Comparison of ENCODE assay signal across 8 mouse cellular contexts in genomic region chr10:75744017-75744416, GRCm38 (mm10). TPM values are rescaled to one million over a fixed set of nuclear protein-coding genes. Genes with fewer than 3 reads are reported as not detected.
A peak's percentile ranks its signal among the peaks of the same experiment; 100 is the strongest.
DNase-seq lines count a peak whose midpoint lies in the region; ATAC-seq lines count a peak whose summit lies in the region.

No protein-coding gene starts in this region.

- intact Hi-C loops in gastrocnemius, postnatal 36 days (cut with DNase I), result loop anchor here (1.0 to 2.0 kb wide), 3 partner anchors 88 to 207 kb away; no protein-coding TSS in a partner anchor

- peak; percentile 48 to 69 for DNase-seq in urinary bladder, adult 18-20 months (ENCODE audit: low spot score in 2 of 2)
- no peak for DNase-seq in urinary bladder, postnatal 10 days (ENCODE audit: low spot score)
- DNase-seq in embryo, embryonic 11.5 days (ENCODE audit: low read depth, low spot score), result peak; percentile 71
- peak; percentile 63 to 74 for DNase-seq in gastrocnemius, postnatal 36 days
- DNase-seq in kidney, adult 18-20 months, result peak; percentile 85
- peak; percentile 84 for DNase-seq in limb, embryonic 10.5 days (ENCODE audit: low spot score)
- DNase-seq in midbrain, embryonic 14.5 days, result peak; percentile 93
- peak; percentile 68 for DNase-seq in spleen, adult 12 weeks (ENCODE audit: low spot score)

- H3K4me2 ChIP-seq in midbrain, embryonic 14.5 days (ENCODE audit: low read length), result no peak overlapping the region

- H3K27ac ChIP-seq in limb, embryonic 10.5 days, result no peak overlapping the region
- no peak overlapping the region for H3K27ac ChIP-seq in midbrain, embryonic 14.5 days (replicated peaks; ENCODE audit: low read depth, low read length)

- peak; percentile 81 for ATAC-seq in midbrain, embryonic 14.5 days (ENCODE audit: low FRiP score, low TSS enrichment)

- WGBS in limb, embryonic 10.5 days, result 45% methylated on average over 3 of the region's 3 CpGs
- WGBS in midbrain, embryonic 14.5 days, result 44% methylated on average over 3 of the region's 3 CpGs

- H3K4me3 ChIP-seq in limb, embryonic 10.5 days, result no peak overlapping the region
- H3K4me3 ChIP-seq in midbrain, embryonic 14.5 days (replicated peaks; ENCODE audit: low read depth, low read length), result no peak overlapping the region

- no peaks in the 10 kb centered on the region for H3K27me3 ChIP-seq in limb, embryonic 10.5 days (ENCODE audit: low read depth, poor library complexity, severe bottlenecking)
- no peaks in the 10 kb centered on the region for H3K27me3 ChIP-seq in midbrain, embryonic 14.5 days (ENCODE audit: control insufficient read depth, insufficient read depth, low read length)

- no peaks in the 10 kb centered on the region for H3K9me3 ChIP-seq in limb, embryonic 10.5 days (replicated peaks)
- H3K9me3 ChIP-seq in midbrain, embryonic 14.5 days (ENCODE audit: control insufficient read depth, low read length), result no peaks in the 10 kb centered on the region

- H3K4me1 ChIP-seq in limb, embryonic 10.5 days, result no peaks in the 10 kb centered on the region
- no peaks in the 10 kb centered on the region for H3K4me1 ChIP-seq in midbrain, embryonic 14.5 days (ENCODE audit: control insufficient read depth, insufficient read depth, low read length)

- no peak overlapping the region for H3K9ac ChIP-seq in midbrain, embryonic 14.5 days (replicated peaks; ENCODE audit: low read length)

- H3K36me3 ChIP-seq in limb, embryonic 10.5 days, result peaks cover 97% of the 10 kb centered on the region
- peaks cover 87% of the 10 kb centered on the region for H3K36me3 ChIP-seq in midbrain, embryonic 14.5 days (ENCODE audit: control insufficient read depth, insufficient read depth, low read length)

RNA-seq across cellular contexts. Expression of gene Cabin1, which starts 20.1 kb away (rescaled TPM):
- 1 to 10 TPM; 7.3 to 8.7 TPM for total RNA-seq in gastrocnemius, postnatal 36 days (2021)
- polyA plus RNA-seq in limb, embryonic 10.5 days (2016; fragmentation: Nextera tagmentation; extraction: Ambion mirVana), result 31.2 and 31.9 TPM in 2 replicates
- polyA plus RNA-seq in midbrain, embryonic 14.5 days (2014; fragmentation: Nextera tagmentation; extraction: Ambion mirVana), result 47.2 and 54.5 TPM in 2 replicates

RNA-seq across cellular contexts. Expression of gene Ddt, which starts 29.2 kb away (rescaled TPM):
- 10 to 100 TPM; 28.5 to 41.7 TPM for total RNA-seq in gastrocnemius, postnatal 36 days (2021)
- 91.4 and 92.5 TPM in 2 replicates for polyA plus RNA-seq in limb, embryonic 10.5 days (2016; fragmentation: Nextera tagmentation; extraction: Ambion mirVana)
- 75.9 and 94.5 TPM in 2 replicates for polyA plus RNA-seq in midbrain, embryonic 14.5 days (2014; fragmentation: Nextera tagmentation; extraction: Ambion mirVana)

RNA-seq across cellular contexts. Expression of gene Gm20441, which starts 36.7 kb away (rescaled TPM):
- total RNA-seq in gastrocnemius, postnatal 36 days (2021), result not detected
- polyA plus RNA-seq in limb, embryonic 10.5 days (2016; fragmentation: Nextera tagmentation; extraction: Ambion mirVana), result not detected in 2 replicates
- not detected in 2 replicates for polyA plus RNA-seq in midbrain, embryonic 14.5 days (2014; fragmentation: Nextera tagmentation; extraction: Ambion mirVana)

RNA-seq across cellular contexts. Expression of gene Gstt3, which starts 37.2 kb away (rescaled TPM):
- total RNA-seq in gastrocnemius, postnatal 36 days (2021), result 1 to 10 TPM; 3.3 to 3.5 TPM
- 2.7 and 4.2 TPM in 2 replicates for polyA plus RNA-seq in limb, embryonic 10.5 days (2016; fragmentation: Nextera tagmentation; extraction: Ambion mirVana)
- polyA plus RNA-seq in midbrain, embryonic 14.5 days (2014; fragmentation: Nextera tagmentation; extraction: Ambion mirVana), result 0.23 and 1.1 TPM in 2 replicates

RNA-seq across cellular contexts. Expression of gene Gstt1, which starts 54.4 kb away (rescaled TPM):
- 1 to 10 TPM; 4.4 to 5.6 TPM for total RNA-seq in gastrocnemius, postnatal 36 days (2021)
- polyA plus RNA-seq in limb, embryonic 10.5 days (2016; fragmentation: Nextera tagmentation; extraction: Ambion mirVana), result 1.7 and 3.8 TPM in 2 replicates
- polyA plus RNA-seq in midbrain, embryonic 14.5 days (2014; fragmentation: Nextera tagmentation; extraction: Ambion mirVana), result 9.8 and 12.4 TPM in 2 replicates
